Mouse (Mus musculus): ENCODE results near the gene Syne1.

GRCm38 (mm10) chr10:5072054-5072453, 479.2 kb downstream of the Syne1 start:
- TF ChIP-seq CTCF (IDR thresholded peaks at IDR 0.05; ENCODE audit: low read depth, low read length) (no peak), GATA2 (IDR thresholded peaks at IDR 0.05; ENCODE audit: borderline replicate concordance, low read depth, low read length) (no peak)

All from G1E (cell line).